Mouse (Mus musculus): Measurements from ENCODE around the gene Kif17.

The Kif17 gene

DNA sequence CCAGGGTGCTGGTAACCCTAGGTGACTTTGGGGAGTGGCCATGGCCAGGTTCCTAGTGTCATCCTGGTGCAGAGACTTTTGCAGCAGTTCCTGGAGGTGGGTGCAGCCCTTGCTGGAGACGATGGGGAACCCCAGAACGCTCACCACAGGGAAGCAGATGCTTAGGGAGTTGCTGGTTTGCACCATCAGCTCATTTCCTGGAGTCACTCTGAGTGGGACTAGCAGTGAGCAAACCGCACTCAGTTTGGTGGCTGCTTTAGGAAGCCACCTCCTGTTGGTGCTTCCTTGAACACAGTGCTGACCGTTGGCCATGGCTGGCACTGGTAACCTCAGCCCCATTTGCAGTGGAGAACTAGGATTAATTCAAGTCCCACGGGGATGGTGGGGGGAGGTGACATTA is 9.2 kb downstream of the Kif17 start:
- no peak for DNase-seq (ENCODE audit: low read depth, low spot score)

DNA sequence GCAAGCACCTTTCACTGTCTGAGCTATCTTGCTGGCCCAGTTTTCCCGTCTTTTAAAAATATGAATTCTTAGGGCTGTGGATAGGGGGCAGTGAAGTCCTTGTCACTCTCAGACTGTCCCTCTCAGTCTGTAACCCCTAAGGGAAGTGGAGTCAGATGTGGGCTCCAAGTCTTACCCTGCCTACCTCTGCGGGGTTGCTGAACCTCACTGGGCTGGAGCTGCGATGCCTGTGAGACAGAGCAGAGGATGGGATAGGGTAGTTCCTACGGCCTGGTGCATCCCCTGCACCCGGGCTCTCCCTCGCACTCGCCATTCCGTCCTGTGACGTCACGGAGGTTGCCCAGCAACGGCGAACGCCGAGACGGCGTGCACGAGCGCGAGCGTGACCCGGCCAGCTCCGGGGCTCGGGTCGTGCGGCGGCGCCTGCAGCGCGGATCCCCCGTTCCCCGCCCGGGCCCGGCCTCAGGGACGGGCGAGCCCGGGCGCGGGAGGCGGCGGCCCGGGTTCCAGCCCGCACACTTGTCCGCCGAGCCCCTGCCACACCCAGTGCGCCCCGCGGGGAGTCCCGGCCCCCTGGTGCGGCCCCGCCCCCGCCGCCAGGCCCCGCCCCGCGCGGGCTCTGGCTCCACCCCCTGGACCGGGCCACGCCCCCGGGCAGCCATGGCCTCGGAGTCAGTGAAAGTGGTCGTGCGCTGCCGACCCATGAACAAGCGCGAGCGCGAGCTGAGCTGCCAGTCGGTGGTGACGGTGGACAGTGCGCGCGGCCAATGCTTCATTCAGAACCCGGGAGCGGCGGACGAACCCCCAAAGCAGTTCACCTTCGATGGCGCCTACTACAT is 11.8 kb downstream of the Kif17 start:
- DNase-seq (ENCODE audit: low read depth, low spot score): peak; percentile 85

DNA sequence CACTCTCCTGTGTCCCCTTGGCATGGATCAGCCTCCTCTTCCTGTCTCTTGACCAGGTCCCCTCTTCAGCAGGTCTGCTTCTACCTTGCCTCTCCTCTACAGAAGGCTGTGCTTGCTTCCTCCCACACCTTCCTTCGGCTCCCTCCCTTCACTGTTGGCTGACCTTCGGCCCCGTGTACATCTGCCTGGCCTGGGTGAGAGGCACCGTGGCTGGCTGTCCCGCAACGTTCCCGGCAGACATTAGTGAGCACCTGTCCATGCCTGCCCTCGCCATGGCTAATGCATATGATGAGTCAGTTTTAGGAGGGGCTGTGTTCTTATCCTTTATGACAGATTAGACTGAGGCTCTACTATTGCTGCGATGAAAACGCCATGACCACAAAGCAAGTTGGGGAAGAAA is 17.6 kb downstream of the Kif17 start:
- no peak for DNase-seq (ENCODE audit: low read depth, low spot score)

DNA sequence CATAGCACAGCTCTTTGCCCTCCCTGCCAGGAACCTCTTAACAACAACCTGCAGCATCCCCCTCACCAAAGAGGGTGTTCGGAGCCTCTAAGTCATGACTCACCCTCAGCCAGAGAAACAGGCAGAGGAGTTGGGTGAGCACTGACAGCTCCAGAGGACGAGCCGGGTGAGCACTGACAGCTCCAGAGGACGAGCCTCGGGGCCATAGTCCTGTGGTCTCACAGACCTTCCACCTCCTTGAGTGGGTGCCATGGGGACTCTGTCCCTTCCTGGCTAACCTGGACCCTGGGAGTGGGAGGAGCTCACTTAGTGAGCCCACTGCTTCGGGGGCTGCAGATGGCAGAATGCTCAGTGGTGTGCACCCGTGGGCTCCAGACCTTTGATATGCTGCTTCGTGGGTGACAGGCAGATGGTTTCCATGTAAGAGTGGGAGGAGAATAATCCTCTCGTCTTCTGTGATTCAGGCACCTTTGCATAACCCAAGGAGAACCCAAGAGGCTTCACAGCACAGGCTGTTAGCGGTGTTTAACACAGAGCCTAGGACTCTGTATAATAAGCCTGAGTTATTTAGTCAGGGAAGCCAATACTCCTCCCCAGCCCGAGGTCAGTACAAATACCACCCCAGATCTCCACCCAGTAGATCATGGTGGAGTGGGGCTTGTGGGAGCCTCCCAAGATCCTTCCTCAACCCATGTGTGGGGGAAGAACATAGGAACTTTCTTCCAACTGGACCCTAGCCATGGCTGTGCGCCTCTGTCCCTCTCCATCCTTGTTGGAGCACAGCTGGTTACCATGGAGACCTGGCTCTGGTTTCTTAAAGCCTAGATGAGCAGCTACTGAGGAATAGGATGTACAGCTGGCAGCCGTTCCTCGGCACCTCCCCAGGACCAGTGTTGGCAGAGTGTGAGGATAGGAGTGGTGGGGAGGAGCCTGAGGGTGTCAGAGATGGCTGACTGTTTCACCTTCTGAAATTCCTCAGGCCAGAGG is 22.1 kb downstream of the Kif17 start:
- DNase-seq (ENCODE audit: low read depth, low spot score): peak; percentile 91

DNA sequence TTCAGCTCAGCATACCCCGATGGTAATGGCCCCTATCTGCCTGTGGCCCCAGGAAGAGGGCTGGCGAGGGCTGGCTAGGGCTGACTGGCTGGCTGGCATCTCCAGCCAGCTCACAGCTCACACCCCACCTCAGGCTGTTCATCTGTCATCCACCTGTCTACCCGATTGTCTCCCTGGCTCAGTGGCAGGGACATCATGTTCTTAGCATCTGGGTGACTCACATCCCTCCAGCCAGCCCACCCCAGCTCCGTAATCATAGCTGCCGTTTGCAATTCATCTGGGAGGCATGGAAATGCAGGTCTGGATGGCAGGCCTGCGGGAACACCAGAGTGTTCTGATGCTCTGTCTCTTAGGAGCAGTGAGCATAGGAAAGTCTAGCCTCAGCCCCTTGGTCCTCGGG is 28.1 kb downstream of the Kif17 start:
- peak; percentile 88 for DNase-seq (ENCODE audit: low read depth, low spot score)

DNA sequence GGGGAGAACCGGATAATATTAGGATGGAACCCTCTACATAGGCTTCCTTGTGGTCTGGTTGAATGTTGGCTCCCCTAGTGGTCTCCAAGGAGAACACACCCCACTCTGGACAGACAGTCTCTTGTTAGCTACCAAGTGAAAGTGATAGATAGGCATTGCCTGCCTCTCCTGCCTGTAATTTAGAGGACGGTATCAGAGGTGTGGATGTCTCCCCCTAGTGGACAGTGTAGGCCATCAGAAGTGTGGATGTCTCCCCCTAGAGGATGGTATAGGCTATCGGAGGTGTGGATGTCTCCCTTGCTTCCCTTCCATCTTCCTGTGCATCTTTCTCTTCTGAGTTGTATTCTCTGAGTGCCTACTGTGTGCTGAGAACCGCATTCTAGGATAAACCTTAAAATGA is 32.6 kb downstream of the Kif17 start:
- DNase-seq (ENCODE audit: low read depth, low spot score): peak; percentile 93

DNA sequence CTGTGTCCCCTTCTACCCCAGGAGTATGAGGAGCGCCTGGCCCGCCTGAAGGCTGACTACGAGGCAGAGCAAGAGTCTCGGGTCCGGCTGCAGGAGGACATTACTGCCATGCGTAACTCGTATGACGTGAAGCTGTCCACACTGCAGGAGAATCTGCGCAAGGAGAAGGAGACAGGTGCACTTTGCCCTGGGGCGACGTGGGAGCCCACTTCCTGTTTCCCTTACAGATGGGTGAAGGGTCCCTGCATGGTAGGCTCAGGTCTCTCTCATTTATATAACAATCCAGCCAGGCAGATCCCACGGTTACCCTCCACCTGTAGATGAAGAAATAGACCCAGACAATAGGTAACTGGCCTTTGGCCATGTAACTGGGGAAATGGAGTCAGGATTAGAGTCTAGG is 36.2 kb downstream of the Kif17 start:
- no peak for DNase-seq (ENCODE audit: low read depth, low spot score)

DNA sequence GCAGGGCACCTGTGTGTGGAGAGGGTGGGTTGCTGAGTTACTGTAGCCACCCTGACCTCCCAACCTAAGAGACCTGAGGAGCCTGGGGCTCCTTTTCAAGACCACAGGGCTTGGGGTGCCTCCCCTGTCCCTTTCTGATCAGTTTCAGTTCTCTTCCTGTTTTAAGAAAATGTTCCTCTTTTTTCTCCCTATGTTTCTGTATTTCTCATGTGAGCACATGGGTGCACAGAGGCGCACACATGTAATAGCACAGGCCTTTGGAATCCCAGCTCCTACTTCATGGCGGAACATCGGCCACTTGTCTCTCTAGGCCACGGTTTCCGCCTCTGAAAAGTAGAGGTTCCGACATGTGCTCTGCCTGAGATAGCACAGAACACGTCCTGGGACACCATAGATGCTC is 38.5 kb downstream of the Kif17 start:
- no peak for DNase-seq (ENCODE audit: low read depth, low spot score)

DNA sequence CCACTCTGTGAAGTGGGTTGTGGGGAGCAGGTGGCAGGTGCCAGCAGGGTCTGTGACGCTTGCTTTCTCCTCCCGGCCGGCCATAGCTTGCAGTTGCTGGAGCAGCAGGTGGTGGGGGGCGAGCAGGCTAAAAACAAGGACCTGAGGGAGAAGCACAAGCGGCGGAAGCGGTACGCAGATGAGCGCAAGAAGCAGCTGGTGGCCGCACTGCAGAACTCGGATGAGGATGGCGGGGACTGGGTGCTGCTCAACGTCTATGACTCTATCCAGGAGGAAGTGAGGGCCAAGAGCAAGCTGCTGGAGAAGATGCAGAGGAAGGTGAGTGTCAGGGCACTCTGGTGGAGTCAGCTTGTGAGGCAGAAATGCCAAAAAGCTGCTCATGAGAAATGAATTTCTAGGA is 41.8 kb downstream of the Kif17 start:
- DNase-seq (ENCODE audit: low read depth, low spot score): no peak

DNA sequence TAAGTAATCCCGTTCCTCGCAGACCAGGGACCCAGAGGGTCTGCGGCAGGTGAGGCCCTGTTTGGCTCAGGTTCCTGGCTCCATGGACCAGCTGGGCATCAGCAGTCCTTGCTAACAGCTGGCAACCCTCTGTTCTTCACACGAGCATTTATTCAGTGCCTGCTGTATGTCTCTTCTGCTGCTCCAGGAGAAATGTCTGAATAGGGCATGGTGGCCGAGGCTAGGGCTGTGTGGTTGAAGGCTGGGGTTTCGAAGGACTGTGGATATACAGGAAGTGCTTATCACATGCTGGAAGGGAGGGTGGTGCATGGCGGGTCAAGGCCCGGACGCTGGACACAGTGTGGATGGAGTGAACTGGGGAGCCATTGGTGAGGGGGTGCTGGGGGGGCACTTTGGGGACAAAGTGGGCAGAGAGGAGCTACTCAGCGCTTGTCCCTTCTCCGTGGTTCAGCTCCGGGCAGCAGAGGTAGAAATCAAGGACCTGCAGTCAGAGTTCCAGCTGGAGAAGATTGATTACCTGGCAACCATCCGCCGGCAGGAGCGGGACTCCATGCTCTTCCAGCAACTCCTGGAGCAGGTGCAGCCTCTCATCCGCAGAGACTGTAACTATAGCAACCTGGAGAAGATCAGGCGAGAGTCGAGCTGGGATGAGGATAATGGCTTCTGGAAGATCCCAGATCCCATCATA is 43.2 kb downstream of the Kif17 start:
- DNase-seq (ENCODE audit: low read depth, low spot score): peak; percentile 82

DNA sequence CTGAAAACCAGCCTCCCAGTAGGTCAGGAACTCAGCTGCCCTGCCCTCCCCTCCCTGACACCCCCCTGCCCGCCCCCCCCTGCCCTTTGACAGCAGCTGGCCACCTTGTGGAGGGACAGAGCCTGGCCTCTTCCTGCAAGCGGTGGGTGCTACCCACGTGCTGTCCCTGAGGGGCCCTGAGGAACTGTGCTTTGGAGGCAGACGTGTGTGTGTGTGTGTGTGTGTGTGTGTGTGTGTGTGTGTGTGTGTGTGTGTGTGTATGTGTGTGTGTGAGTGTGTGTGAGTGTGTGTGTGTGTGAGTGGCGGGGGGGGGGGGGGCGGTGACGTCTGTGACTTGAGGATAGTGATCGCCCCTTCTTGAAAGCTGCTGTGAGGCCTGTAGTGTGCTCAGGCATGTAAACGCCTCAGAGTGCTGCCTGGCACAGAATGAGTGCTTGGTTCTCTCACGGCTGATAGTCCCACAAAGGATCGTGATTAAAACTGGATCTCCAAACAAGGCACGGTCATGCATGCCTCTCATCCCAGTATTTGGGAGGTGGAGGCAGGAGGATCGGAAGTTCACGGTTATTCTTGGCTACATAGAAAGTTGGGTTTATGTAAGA is 43.8 kb downstream of the Kif17 start:
- peak; percentile 33 for DNase-seq (ENCODE audit: low read depth, low spot score)

DNA sequence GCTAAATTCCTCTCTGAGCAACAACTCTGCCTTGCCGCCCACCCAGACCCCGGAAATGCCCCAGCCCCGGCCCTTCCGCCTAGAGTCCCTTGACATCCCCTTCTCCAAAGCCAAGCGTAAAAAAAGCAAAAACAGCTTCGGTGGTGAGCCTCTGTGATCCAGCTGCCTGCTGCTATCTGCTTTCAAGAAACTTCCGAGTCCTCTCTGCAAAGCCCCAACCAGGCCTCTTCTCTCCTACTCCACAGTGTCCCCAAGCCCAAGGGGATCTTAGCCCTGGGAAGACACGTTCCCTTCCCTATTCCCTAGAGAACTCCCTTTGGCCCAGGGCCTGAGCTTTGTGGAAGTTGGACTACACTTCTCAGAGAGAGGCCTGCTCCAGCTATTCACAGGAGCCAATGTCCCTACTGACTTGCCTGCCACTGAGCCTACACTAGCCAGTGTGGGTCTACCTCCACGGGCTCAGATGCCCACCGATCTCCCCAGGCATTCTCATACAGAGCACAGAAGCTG is 51.1 kb downstream of the Kif17 start:
- DNase-seq (ENCODE audit: low read depth, low spot score): no peak

DNA sequence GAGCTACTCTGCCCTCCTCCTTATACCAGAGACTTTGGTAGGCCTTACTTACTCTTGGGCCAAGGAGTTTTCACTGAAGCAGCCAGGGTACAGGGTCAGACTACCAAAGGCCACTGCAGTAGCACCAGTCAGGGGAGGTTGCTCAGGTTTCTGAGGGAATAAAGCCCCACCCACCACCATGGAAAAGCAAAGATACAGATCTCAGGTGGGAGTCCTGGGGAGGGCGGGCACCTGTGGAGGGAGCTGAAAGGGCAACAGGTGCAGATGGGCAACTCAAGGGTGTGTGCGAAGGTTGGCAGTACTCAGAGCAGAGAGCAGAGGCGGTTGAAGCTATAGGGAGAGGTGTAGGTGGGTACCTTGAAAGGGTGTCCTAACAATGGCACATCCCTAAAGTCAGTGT is 52.8 kb downstream of the Kif17 start:
- DNase-seq (ENCODE audit: low read depth, low spot score): no peak

DNA sequence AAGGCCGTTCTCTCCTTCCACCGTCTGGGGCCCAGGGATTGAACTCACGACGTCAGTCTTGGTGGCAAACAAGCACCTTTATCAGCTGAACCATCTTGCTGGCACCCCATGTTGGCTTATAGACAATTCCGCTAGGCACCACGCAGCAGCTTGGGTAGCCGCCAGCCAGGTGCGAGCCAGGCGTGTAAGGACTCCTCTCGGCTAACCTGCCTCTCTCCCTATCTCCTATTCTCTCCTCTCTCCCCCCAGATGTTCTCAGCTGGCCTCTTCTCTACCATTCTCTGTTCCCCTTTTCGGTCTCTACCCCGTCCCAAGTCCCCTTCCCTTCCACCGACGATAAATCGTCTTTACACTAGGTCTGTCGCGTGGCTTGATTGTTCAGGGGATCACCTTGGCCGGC is 53.5 kb downstream of the Kif17 start:
- no peak for DNase-seq (ENCODE audit: low read depth, low spot score)

DNA sequence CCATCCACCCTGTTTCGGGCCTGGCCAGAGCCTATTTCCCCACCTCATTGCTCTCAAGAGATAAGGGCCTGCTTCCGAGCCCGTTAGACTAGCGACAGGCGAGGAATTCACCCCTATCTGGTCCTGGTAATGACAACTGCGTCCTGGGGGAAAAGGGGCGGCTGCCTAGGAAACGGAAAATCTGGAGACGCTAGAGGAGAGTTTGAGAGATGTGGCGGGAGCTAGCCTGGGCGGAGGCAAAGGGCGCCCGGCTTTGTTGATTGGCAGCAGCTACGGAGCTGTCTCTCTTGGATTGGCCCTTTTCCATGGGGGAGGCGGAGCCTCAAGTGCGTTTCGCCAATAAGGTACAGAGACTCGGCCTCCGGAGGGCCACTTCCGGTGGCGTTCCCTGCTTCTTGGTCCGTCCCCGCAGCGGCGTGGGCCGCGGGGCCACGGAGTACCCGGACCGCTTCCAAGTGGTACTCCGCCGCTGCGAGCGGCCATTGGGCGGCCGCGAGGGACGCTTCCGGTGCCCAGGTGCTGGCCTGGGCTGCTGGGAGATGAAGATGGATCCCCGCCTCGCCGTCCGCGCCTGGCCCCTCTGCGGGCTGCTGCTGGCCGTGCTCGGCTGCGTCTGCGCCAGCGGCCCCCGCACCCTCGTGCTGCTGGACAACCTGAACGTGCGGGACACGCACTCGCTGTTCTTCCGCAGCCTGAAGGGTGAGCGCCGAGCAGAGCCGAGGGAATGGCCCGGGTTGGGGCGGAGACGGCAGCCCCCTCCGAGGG is 54.3 kb downstream of the Kif17 start, which contains the start of gene Ddost:
TSS of gene Ddost (plus strand) at position 391 of the 765 bp plus-strand sequence.
- DNase-seq (ENCODE audit: low read depth, low spot score): peak; percentile 100

DNA sequence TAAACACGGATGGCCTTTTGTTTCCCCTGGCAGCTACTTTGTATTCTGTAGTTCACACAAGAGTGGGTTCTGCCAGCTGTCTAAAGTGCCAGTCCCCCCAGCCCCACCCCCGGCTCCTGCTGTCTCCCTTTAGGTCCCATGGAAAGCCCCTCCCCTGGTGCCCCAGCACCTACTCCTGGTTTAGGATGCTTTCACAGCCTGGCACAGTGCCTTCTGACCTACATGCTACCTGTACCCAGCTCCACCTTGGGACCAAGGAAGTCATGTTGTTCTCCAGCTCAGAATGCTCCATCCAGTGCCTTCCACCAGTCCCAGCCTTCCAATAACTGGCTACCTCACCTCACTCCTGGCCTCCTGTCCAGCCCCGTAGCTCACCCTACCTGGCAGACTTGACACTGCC is 56.8 kb downstream of the Kif17 start:
- DNase-seq (ENCODE audit: low read depth, low spot score): no peak

DNA sequence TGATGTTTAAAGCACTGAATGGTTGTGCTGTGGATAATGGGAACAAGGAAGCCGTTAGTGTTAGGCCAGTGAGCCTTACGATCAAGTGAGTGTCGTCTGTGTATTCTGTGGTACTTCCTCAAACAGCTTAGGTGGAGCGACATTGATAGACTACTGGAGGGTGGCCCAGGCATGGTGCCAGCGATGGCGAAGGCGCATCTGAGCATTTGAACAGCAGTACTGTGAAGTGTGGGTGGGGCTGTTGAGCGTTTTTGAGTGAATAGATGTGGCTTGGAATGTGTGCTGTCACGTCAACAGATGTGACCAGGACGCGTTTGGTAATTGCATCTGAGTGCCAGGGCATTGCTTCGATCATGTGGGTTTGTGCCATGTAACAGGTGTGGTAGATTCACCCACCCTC is 57.5 kb downstream of the Kif17 start:
- peak; percentile 60 for DNase-seq (ENCODE audit: low read depth, low spot score)

DNA sequence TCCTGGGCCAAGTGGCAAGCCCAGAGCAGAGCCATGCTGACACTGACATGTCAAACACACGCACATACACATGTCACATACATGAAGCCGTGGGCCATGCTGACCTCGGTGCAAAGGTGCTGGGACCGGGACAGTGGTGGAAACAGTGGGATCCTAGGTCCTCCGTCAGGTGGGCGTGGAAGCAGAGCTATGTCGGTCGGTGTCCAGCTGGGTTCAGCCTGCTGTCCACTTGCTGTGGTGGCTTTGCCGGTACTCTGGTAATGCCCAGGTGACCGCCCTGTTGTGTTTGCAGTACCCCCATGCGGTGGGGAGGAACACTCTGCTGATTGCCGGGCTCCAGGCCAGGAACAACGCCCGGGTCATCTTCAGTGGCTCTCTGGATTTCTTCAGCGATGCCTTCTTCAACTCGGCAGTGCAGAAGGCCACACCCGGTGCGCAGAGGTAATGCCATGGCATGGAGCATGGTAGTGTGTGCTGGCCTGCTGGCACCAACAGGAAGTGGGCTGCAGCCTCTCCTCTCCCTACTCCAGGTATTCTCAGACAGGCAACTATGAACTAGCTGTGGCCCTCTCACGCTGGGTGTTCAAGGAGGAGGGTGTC is 60.2 kb downstream of the Kif17 start:
- DNase-seq (ENCODE audit: low read depth, low spot score): no peak

DNA sequence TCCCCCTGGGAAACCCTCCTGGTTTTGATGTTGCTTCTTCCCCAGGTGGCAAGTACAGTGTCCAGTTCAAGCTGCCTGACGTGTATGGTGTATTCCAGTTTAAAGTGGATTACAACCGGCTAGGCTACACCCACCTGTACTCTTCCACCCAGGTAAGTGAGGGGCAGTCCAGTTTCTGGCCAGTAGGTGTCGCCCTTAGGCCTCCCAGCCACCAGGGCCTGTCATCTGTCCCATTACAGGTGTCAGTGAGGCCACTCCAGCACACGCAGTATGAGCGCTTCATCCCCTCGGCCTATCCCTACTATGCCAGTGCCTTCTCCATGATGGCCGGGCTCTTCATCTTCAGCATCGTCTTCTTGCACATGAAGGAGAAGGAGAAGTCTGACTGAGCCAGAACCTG is 61.4 kb downstream of the Kif17 start:
- no peak for DNase-seq (ENCODE audit: low read depth, low spot score)

DNA sequence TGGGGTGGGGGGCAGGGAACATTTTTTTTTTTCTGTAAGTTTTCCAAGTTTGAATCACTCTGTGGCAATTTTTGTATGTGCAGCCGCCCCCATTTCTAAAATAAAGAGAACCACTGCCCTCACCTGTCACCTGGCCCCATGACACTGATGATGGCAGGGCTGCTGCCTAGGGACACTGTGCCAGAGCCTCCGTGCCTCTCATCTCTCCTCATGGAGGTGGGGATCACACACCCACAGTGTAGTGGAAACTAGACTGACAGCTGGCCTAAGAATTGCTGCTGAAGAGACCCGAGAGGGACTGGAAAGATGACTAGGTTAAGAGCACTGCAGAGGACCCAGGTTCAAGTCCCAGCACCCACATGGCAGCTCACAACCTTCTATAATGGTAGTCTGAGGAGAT is 61.9 kb downstream of the Kif17 start:
- no peak for DNase-seq (ENCODE audit: low read depth, low spot score)

Measured in brain, adult 2 months (tissue).